Mouse (Mus musculus): ENCODE measurements around the gene Dnajb1. TPM values are rescaled to one million over a fixed set of nuclear protein-coding genes. Genes with fewer than 3 reads are reported as not detected.

The Dnajb1 gene
- polyA plus RNA-seq, 1 experiment from 2014 or later: 47.4 TPM

DNA sequence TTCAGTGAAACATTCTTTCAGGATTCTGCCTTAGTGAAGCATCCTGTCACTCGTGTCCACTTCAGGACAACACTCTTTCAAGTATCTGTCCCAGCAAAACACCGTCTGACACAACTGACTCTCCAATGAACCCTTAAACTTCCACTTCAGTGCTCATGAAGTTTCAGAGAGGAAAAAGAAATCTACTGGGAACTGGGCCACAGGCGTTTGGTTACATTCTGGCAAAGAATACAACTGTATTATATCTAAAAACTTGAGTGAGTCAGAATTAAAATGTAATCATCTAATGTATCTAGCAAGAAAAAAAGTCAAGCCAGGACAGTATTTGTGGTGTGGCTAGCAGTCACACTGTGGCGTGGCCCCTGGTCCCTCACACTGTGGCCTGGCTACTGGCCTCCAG, 30.9 kb downstream of the Dnajb1 start:
- Histone ChIP-seq H3K4me3 (no peak overlapping the region), H3K9ac (no peak overlapping the region), H3K27me3 (replicated peaks) (no peaks in the 10 kb centered on the region; the same call in 1 of the 2 replicates), H3K27ac (ENCODE audit: poor library complexity, severe bottlenecking) (no peak overlapping the region), H3K4me1 (replicated peaks) (no peaks in the 10 kb centered on the region), H3K9me3 (replicated peaks) (0 out of 2 replicates have a peak, but pooled peaks cover 7% of the 10 kb centered on the region), H3K36me3 (no peaks in the 10 kb centered on the region), H3K4me2 (no peak overlapping the region)
- ATAC-seq (ENCODE audit: insufficient number of reproducible peaks, low FRiP score): no peak
- WGBS: 67% methylated on average over 4 of the region's 4 CpGs

DNA sequence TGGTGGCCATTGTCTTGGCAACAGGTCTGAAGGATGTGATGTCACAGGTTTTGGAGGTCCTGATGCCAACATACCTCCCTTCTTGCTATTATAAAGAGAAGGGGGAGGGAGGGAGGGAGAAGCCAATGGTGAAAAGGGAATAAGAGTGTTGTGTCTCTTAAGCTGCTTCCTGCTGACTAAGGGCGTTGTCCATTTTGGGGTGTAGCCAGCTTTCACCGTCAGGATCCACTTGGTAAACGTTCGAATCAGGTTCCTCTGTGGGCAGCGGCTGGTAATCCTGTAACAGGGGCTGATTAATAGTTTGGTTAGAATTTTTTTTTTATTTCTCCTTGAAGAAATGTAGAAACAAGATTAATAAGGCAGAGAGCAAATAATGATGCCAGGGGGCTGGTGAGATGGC, 31.7 kb downstream of the Dnajb1 start:
- WGBS: 65% methylated on average over 5 of the region's 5 CpGs
- Histone ChIP-seq H3K27me3 (replicated peaks) (no peaks in the 10 kb centered on the region; the same call in 1 of the 2 replicates), H3K4me2 (no peak overlapping the region), H3K4me3 (no peak overlapping the region), H3K27ac (ENCODE audit: poor library complexity, severe bottlenecking) (no peak overlapping the region), H3K36me3 (no peaks in the 10 kb centered on the region), H3K9me3 (replicated peaks) (0 out of 2 replicates have a peak, but pooled peaks cover 7% of the 10 kb centered on the region), H3K4me1 (replicated peaks) (no peaks in the 10 kb centered on the region), H3K9ac (no peak overlapping the region)
- ATAC-seq (ENCODE audit: insufficient number of reproducible peaks, low FRiP score): no peak

DNA sequence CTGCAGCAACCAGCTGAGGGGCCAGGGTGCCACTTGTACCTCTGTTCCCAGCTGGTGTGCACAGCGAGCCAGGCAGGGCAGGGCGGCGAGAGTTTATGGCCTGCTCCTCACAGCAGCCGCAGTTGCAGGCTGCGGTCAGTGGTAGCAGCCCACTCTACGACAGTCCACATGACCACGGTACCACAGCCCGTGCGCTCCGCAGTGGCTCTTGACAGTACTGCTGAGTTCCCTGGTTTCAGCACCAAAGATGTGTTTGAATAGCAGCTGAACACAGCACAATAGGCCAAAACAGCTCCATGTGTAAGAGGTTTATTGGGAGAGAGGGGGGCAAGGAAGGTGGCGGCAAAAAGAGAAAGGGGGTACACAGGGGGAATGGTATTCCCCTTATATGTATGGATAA, 39.5 kb downstream of the Dnajb1 start:
- no peak overlapping the region for H3K27ac ChIP-seq (ENCODE audit: poor library complexity, severe bottlenecking)
- H3K27me3 ChIP-seq (replicated peaks): peaks cover 4% of the 10 kb centered on the region; the same call in 1 of the 2 replicates
- no peak overlapping the region for H3K4me2 ChIP-seq
- H3K4me1 ChIP-seq (replicated peaks): peaks cover 5% of the 10 kb centered on the region
- WGBS: 88% methylated on average over 11 of the region's 11 CpGs
- no peaks in the 10 kb centered on the region for H3K36me3 ChIP-seq
- 0 out of 2 replicates have a peak, but pooled peaks cover 4% of the 10 kb centered on the region for H3K9me3 ChIP-seq (replicated peaks)
- H3K4me3 ChIP-seq: no peak overlapping the region
- no peak overlapping the region for H3K9ac ChIP-seq
- ATAC-seq (ENCODE audit: insufficient number of reproducible peaks, low FRiP score): no peak

DNA sequence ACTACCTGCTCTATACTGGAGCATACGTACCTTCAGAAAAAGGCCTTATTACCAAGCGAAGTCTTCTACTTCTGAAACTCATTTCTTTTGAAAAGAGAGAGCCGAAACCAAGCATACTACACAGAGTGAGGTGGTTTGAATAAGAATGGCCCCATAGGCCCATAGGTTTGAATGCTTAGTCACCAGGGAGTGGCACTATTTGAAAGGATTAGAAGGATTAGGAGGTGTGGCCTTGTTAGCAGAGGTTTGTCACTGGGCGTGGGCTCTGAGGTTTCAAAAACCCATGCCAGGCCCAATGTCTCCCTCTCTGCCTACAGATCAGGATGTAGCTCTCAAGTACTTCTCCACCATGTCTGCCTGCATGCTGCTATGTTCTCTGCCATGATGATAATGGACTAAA, 40.0 kb downstream of the Dnajb1 start:
- peaks cover 4% of the 10 kb centered on the region; the same call in 1 of the 2 replicates for H3K27me3 ChIP-seq (replicated peaks)
- WGBS: 89% methylated on average over 4 of the region's 4 CpGs
- no peak overlapping the region for H3K27ac ChIP-seq (ENCODE audit: poor library complexity, severe bottlenecking)
- H3K9ac ChIP-seq: no peak overlapping the region
- no peak overlapping the region for H3K4me3 ChIP-seq
- H3K4me2 ChIP-seq: no peak overlapping the region
- H3K9me3 ChIP-seq (replicated peaks): 0 out of 2 replicates have a peak, but pooled peaks cover 4% of the 10 kb centered on the region
- peaks cover 5% of the 10 kb centered on the region for H3K4me1 ChIP-seq (replicated peaks)
- ATAC-seq (ENCODE audit: insufficient number of reproducible peaks, low FRiP score): no peak
- H3K36me3 ChIP-seq: no peaks in the 10 kb centered on the region

DNA sequence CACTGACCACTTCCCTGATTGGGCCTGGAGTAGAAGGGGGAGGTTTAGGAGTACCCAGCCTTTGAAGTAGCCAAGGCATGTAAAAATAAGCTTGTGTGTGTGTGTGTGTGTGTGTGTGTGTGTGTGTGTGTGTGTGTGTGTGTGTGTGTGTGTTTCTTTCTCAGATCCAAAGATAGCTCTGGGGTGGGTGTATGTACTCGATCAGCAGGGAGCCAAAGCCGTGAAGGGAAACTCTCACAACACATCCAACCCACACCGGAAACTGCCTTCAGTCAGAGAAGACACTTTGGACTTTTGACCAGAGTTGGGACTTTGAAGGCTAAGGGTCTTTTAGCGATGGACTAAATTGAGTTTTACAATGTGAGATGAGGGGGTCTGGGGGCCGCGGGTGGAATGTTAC, 41.7 kb downstream of the Dnajb1 start:
- Histone ChIP-seq H3K4me1 (replicated peaks) (peaks cover 17% of the 10 kb centered on the region), H3K9ac (no peak overlapping the region), H3K4me3 (no peak overlapping the region), H3K4me2 (no peak overlapping the region), H3K27ac (ENCODE audit: poor library complexity, severe bottlenecking) (no peak overlapping the region), H3K9me3 (replicated peaks) (0 out of 2 replicates have a peak, but pooled peaks cover 4% of the 10 kb centered on the region), H3K27me3 (replicated peaks) (0 out of 2 replicates have a peak, but pooled peaks cover 4% of the 10 kb centered on the region), H3K36me3 (0 out of 2 replicates have a peak, but pooled peaks cover 1% of the 10 kb centered on the region)
- WGBS: 82% methylated on average over 6 of the region's 6 CpGs
- no peak for ATAC-seq (ENCODE audit: insufficient number of reproducible peaks, low FRiP score)

DNA sequence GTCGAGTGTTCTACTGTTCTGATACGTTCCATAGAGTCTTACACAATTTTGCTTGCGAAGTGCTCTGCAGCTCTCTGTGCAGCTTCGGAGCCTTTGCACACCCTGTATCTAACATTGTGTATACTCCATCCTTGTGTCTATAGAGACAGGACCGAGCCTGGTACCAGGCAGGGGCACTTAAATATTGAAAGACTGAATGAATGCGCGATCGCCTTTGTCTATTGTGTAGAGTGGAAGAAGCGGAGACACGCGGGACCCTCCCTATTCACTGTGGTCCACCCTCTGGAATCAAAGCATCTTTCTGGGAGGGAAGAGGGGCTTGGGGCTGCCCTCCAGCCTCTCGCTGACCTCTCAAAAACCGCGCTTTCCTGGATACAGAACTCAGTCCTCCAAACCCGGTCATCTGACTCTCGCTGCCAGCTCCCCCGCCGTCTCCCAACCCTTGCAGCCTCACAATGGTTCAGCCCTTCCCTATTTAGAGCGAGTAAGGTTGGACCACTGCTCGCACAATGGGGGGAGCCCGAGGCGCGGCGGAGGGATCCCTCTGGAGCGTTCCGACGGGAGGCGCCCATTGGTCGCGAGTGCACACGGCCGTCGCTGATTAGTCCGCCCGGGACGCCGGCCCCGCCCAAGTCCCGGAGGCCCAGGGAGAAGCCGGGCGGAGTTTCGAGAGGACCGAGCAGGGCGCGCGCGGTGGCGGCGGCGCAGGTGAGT, 44.2 kb downstream of the Dnajb1 start, which contains the start of gene Gipc1:
TSS of gene Gipc1 (plus strand) at position 648 of the 714 bp plus-strand sequence.
- Histone ChIP-seq H3K4me3 (peak within 1 kb of the TSS; percentile 90), H3K36me3 (peaks cover 16% of the 10 kb centered on the region; the same call in 1 of the 2 replicates), H3K9me3 (replicated peaks) (0 out of 2 replicates have a peak, but pooled peaks cover 4% of the 10 kb centered on the region), H3K4me1 (replicated peaks) (peaks cover 27% of the 10 kb centered on the region), H3K4me2 (peak within 1 kb of the TSS; percentile 95), H3K27me3 (replicated peaks) (no peaks in the 10 kb centered on the region), H3K27ac (ENCODE audit: poor library complexity, severe bottlenecking) (peak within 1 kb of the TSS; percentile 77), H3K9ac (peak within 1 kb of the TSS; percentile 93)
- 5% methylated on average over 50 of the region's 50 CpGs for WGBS
- peak; percentile 94 for ATAC-seq (ENCODE audit: insufficient number of reproducible peaks, low FRiP score)

DNA sequence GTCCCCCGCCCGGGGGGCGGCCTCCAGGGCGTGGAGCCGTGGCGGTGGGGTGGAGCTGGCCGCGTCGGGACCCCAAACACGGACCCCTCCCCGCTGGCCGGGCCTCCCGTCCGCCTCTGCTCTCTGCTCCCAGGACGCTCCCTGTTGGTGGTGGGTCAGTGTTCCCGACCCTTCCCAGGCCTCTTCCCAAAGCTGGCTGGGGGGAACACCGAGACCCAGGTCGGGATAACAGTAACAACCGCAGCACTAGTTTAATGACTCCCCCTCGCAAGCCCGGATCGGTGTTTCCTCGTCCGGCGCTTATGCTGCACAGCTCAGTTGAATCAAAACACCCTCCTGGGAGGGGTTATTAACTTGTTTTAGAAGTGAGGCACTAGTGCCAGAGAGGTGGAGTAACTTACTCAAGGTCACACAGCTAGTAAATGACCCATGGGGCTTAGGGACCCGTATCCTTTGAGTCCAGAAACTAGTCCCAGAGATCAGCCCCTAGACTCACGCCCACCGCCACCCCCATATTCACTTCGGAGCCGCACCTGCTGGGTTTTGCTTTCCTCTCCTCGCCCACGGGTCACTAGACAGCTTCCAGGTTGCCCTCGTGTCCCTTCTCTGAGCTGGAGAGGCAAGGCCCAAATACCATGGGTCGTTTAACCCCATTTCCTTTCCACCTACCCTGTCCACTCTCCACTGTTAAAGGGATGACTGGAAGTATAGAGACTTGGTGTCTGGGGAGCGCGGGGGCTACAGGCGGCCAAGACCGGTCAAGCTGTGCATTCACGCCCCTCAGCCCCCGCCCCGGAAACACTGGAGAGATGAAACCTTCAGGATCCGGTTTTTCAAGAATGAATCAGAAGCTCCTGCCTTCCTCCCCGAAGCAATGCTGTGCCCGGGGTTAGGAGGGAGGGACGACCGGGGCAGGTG, 45.0 kb downstream of the Dnajb1 start:
- ATAC-seq (ENCODE audit: insufficient number of reproducible peaks, low FRiP score): 0 out of 2 replicates have a peak, but pooled peaks have one; percentile 7
- WGBS: under 1% methylated on average over 45 of the region's 46 CpGs

DNA sequence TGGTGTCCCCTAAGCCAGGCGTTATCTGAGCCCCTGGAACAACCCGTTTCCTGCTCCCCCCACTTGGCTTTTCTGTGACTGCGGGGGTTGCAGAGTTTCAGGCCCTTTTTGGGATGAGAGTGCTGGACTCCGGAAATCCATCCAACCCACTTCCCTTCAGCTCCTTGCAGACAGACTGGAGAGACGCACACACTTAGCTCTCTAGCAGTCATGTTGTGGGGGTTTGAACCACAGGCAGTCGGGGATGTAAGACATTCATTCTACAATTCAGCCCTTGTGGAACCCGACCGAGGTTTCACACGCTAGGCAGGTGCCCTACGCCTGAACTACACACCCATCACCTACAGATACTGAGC, 45.6 kb downstream of the Dnajb1 start:
- Histone ChIP-seq H3K27me3 (replicated peaks) (no peaks in the 10 kb centered on the region), H3K4me2 (peak overlapping the region; percentile 95), H3K9ac (peak overlapping the region; percentile 93), H3K9me3 (replicated peaks) (no peaks in the 10 kb centered on the region), H3K27ac (ENCODE audit: poor library complexity, severe bottlenecking) (peak overlapping the region; percentile 72; the same call in 1 of the 2 replicates), H3K4me3 (peak overlapping the region; percentile 90), H3K36me3 (peaks cover 23% of the 10 kb centered on the region), H3K4me1 (replicated peaks) (peaks cover 28% of the 10 kb centered on the region)
- ATAC-seq (ENCODE audit: insufficient number of reproducible peaks, low FRiP score): no peak
- 36% methylated on average over 10 of the region's 10 CpGs for WGBS

More for the DNA sequence above, 45.0 kb downstream of the Dnajb1 start:
- Histone ChIP-seq H3K36me3 (peaks cover 22% of the 10 kb centered on the region), H3K9ac (peak overlapping the region; percentile 93), H3K27ac (ENCODE audit: poor library complexity, severe bottlenecking) (peak overlapping the region; percentile 72), H3K4me1 (replicated peaks) (peaks cover 28% of the 10 kb centered on the region), H3K9me3 (replicated peaks) (0 out of 2 replicates have a peak, but pooled peaks cover 4% of the 10 kb centered on the region), H3K27me3 (replicated peaks) (no peaks in the 10 kb centered on the region), H3K4me2 (peak overlapping the region; percentile 95), H3K4me3 (peak overlapping the region; percentile 90)

DNA sequence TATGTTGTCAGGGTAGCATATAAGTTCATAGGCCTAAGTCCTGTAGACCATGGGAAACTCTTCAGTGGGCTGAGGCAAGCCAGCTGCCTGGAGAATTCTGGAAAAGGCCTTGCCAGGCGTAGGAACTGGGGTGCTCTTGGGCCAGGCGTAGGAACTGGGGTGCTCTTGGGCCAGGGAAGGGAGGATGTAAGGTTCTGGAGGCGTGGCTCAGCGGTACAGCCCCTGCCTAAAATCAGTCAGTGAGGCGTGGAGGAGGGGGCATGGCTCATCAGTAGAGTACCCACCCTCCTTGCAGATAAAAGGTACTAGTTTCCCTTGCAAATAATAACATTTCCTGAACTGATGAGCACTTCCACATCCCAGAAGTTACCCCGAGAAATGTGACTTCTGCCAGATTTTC, 46.7 kb downstream of the Dnajb1 start:
- Histone ChIP-seq H3K4me2 (no peak overlapping the region), H3K27ac (ENCODE audit: poor library complexity, severe bottlenecking) (no peak overlapping the region), H3K4me3 (no peak overlapping the region), H3K27me3 (replicated peaks) (no peaks in the 10 kb centered on the region), H3K36me3 (peaks cover 25% of the 10 kb centered on the region), H3K4me1 (replicated peaks) (peaks cover 30% of the 10 kb centered on the region), H3K9ac (no peak overlapping the region), H3K9me3 (replicated peaks) (no peaks in the 10 kb centered on the region)
- ATAC-seq (ENCODE audit: insufficient number of reproducible peaks, low FRiP score): no peak
- 86% methylated on average over 6 of the region's 6 CpGs for WGBS

DNA sequence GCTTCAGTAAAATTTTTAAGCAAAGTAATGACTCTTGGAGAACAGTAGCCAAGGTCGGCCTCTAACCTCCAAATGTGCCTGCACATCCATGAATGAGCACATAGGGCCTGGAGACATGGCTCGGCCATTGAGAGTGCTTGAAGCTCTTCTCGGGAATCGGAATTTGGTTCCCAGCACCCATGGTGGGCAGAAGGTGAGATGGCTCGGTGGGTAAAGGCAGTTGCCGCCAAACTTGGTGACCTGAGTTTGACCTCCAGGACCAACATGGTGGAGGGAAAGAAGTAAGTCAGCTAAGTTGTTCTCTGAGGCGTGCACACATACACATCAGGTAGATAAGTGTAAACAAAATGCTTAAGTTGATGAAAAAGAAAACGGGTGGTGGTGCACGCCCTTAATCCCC, 48.0 kb downstream of the Dnajb1 start:
- Histone ChIP-seq H3K4me2 (no peak overlapping the region), H3K36me3 (peaks cover 25% of the 10 kb centered on the region), H3K27ac (ENCODE audit: poor library complexity, severe bottlenecking) (no peak overlapping the region), H3K27me3 (replicated peaks) (no peaks in the 10 kb centered on the region), H3K4me1 (replicated peaks) (peaks cover 43% of the 10 kb centered on the region), H3K9ac (no peak overlapping the region), H3K4me3 (no peak overlapping the region), H3K9me3 (replicated peaks) (no peaks in the 10 kb centered on the region)
- no peak for ATAC-seq (ENCODE audit: insufficient number of reproducible peaks, low FRiP score)
- WGBS: 84% methylated on average over 9 of the region's 9 CpGs

All from heart, embryonic 12.5 days (tissue).